Mouse (Mus musculus): ENCODE data around the gene Ppox.
A peak's percentile ranks its signal among the peaks of the same experiment; 100 is the strongest.

DNA sequence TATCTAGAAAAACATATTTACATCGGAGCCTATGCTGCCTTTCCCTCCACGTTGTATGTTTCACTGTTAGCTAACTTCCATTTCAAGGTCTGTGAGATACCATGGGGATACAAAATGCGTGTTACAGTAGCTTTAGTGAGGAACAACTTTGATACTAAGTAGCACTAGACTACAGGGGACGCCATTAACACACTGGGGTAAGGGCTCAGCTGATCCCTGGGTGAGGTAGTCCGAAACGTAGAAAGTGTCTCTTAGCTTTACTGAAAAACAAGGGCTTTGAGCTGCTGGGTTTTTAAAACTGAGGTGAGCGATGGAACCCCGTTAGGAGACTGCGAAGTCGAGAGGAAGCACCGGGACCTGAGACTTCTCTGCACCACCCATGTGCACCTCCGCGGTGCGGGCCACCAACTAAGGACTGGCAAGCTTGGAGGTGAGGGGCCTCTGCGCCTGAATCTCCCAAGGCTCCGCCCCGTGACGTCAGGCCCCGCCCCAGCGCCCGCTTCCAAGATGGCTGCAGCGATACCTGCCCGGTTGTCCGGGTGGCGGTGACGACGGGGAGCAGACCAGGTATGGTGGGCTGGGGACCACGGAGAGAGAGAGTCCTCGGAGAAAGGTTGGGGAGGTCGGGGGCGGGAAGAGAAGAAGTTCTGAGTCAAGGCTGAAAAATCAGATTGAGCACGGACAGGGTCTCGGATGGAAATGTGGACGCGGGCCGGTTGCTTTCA lies 11.0 kb downstream of the Ppox start, which contains the start of gene B4galt3:
- TF ChIP-seq CTCF (conservative IDR thresholded peaks at IDR 0.05; ENCODE audit: insufficient read depth, insufficient read length, low read depth, low read length) (no peak), POLR2A (IDR thresholded peaks at IDR 0.05; ENCODE audit: low read depth, low read length) (peak; percentile 96)

Measured in kidney, adult 2 months (tissue).